Mouse (Mus musculus): ENCODE data around the gene Hlcs.

The Hlcs gene

DNA sequence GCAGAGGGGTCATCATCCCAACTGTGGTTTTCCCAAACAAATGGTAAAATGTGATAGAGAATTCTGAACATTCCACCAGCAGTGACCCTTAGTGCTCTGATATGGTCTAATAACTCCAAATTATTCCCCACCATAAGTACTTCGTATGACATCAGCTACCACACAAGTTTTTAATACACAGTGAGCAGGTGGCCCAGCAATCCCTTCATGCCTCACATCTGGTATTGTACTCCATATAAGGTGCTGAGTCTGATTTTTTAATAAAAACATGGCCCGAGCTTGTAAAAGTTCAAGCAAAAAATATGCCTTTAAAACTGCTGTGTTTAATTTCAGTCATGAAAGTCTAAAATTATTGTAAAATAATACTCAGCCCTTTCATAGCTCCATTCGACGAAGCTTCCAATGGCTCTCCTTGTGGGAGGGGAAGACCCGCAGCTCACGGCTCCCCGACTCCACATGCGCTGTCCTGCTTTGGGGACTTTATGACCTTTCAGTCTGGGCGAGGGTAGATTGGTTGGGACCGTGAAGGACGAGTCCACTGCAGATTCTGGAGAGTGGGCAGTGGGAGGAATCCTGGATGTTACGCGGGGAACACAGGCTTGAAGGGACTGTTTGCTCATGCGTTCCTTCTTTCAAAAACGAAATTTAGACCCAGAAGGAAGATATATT lies 102.5 kb downstream of the Hlcs start:
- DNase-seq (ENCODE audit: extremely low read depth, insufficient read length, low spot score): no peak

DNA sequence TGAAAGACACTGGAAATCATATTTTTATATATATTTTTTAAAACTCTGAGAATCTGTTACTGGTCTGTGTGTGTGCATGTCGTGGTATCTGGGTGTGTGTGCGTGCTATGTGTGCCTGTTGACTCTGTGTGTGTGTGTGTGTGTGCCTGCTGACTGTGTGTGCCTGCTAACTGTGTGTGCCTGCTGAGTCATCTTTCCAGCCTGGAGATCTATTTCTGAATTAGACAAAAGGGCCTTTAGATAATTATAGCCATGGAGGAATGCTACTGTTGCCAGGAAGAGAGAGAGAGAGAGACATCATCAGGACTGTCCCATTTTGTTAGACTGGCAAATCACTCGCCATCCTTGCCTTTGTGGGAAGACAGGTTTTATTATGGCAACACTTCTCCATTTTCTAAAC lies 103.7 kb downstream of the Hlcs start:
- DNase-seq (ENCODE audit: extremely low read depth, insufficient read length, low spot score): peak; percentile 44

DNA sequence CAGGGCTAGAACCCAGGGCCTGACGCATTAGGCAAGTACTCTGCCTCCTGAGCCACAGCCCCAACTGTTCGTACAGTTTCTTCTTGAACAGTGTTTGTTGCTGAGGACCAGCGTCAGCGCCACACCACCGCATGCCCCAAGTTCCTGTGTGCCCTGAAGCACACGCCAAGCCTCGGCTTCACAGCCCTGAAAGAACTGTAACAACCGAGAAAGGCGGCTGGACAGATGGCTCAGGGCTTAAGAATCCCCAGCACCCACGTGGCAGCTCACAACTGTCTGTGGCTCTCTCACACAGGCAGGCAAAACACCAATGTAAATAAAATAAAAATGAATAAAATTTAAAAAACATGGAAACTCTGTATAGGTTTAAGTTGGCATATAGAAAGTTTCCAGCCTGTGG lies 104.5 kb downstream of the Hlcs start:
- DNase-seq (ENCODE audit: extremely low read depth, insufficient read length, low spot score): peak; percentile 19

DNA sequence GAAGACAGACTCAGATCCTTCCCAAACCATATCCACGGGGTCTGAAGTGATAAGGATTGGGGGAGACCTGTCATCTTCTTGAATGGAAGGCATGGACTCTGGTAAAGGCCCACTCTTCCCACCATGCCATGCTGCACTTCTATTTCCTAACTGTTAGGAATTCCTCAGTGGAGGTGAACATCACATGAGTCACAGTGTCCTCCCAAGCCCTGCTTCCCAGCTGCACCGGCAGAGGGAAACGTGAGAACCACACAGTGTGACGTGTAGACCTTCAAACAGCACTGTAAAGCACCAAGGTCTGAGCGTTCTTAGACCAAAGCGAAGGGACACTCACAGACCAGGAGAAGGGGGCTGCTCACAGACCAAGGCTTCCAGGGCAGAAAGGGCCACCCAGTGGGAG lies 105.2 kb downstream of the Hlcs start:
- peak; percentile 38 for DNase-seq (ENCODE audit: extremely low read depth, insufficient read length, low spot score)

DNA sequence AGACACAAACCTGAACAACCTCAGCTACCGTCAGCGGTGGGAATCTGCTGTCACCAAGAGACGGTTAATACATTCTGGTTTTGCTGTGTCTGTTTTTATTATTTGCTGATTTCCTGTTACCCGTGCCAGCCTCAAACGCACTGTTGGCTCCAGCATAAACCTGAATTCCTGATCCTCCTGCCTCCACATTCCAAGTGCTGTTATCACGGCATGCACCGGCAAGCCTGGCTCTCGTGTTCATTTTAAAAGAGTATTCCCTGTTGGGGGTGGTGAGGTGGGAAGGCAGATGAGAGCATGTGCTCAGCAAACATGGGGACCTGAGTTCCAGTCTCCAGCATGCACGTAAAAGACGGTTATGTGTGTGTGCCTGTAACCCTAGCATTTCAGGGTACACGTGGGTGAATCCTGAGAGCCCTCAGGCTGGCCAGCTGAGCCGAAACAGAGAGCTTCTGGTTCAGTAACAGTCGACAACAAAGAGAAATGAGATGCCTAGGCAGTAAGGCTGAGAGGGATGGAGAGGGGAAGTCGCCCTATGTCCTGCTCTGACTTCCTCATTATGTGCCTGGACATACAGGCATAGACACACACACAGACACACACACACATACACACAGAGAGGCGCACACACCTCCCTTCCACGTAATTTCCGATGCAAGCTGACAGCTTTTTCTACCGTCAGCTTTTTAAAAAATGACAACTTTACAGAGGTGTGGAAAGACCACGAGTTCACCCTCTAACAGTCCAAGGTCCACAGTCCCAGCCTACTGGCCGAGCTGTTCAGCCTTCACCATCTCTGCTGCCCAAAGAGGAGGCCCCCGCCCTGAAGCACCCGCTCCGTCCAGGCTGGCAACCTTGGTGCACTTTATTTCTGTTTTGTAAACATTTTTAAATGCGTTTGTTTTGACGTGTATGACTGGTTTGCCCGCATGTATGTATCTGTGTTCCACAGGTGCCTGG lies 107.6 kb downstream of the Hlcs start:
- DNase-seq (ENCODE audit: extremely low read depth, insufficient read length, low spot score): no peak

DNA sequence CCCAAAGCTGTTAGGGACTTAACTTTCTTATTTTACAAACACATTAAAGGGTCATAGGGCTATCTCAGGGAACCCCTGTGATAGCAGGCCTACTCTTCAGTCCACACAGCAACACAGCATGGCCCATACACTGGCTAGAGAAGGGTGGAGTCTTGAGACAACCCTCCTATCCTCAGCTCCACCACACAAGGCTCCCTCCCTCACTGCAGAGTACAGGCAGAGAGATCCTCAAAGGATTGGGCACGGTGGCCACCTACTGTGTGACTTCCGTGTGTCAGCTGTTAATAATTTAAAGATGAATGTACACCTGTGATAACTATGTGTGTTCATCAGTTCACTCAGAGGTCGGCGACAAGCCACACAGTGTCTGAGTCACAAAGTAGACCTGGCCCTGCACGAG lies 112.0 kb downstream of the Hlcs start:
- no peak for DNase-seq (ENCODE audit: extremely low read depth, insufficient read length, low spot score)

DNA sequence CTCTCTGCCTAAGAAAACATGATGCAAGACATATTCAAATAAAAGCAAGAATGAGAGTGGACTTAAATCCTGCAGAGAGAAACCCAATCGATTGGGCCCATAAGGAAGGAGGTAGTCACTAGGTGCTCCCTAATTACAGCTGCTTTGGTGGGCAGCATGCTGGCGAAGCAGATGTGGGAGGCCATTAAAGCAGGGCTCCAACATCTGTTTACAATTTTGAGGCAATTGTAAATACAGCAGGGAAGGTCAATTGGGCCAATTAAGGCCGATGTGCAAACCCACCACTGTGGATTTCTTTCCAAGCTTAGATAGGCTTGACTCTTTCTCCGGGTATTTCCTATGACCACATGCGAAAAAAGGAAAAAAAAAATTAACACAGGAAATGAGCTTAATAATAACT lies 117.5 kb downstream of the Hlcs start:
- DNase-seq (ENCODE audit: extremely low read depth, insufficient read length, low spot score): no peak

DNA sequence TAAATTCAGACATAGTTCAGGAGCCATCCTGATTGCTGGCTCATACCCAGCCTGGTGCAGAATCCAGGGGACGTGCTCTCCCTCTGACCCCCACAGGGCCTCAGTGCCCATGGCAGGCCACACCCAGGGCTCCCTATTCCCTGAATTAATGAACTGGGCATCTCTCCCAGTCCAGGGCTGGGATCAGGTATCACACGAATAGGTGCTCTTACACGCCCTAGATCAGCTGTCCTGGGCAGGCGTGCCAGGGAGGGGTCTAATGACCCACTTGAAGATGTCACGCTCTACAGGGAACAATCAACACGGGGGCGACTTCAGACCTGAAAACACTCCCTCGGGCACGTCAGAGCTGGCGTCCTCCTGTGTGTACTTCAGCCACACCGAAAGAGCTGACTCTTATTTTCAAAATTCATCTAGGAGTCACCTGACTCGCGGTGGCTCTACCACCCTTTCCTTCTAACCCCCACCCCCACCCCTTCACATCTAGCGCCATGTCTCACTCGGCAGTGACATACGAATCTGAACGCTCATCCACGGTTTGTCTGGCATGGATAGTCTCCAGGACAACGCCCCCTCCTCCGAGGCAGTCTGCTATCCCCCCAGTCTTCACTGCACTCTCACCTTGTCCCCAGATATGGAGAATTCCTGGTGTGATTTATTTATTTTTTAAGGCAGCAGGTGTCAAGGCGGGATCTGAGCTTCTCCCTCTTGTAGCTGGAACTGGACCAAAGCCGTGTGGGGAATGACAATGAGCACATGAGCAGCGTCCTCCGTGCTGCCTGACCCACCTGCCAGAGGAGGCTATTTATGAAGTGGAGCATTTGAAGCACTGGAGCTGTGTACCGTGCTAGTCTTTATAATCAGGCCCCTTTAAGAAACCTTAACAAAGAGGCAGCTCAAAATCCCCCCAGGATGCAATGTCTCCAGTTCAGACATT lies 121.7 kb downstream of the Hlcs start:
- DNase-seq (ENCODE audit: extremely low read depth, insufficient read length, low spot score): no peak

DNA sequence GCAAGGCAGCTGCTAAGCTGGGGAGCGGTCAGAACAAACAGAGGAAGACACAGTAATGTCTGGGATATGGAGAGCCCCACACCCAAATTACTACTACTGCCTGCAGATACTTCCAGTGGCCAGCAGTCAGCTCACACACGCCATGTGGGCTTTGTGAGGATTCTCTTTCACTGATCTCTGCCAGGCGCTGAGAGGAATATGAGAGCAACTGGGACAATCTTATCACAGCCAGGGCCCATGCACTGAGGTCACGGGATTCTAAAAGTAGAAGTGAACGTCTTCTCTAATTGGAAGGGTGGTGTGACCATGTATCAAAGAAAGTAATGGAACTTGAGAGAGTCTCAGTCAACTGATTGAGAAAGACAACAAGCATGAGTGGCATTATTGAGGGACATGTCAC lies 123.1 kb downstream of the Hlcs start:
- DNase-seq (ENCODE audit: extremely low read depth, insufficient read length, low spot score): no peak

DNA sequence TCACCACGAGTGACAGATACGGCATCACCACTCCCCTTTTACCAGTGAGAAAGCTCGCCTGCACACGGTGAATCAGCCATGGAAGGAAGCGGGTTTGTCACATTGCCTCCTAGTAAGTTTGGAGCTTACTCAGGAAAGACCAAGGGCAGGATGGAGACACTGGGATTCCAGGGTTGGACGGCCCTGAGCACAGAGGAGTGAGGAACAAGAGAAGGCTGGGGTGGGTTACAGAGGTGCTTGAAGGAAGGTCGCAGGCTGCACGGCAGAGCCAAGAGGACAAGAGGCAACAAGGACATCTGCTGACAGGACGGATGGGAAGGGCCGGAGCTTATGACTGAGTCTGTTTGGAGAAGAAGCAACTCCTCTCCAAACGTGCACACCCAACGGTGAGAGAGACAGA lies 126.8 kb downstream of the Hlcs start:
- no peak for DNase-seq (ENCODE audit: extremely low read depth, insufficient read length, low spot score)

DNA sequence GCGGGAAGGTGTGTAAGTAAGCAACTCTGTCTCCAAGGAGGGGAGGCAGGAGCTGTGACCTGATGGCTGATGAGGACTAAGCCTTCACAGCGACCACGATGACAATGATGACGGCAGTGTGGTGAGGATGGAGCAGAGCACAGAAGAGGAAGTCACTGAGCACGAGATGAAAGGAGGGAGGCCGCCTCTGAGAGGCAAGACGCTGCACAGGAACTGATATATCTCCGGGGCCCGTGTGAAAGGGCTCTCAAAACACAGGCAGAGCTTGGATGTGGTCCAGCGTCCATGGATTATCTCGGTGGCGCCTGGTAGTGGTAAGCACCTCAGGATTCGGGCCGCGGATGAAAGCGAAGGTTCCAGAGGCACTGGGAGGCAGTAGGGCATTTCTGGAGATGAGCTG lies 127.9 kb downstream of the Hlcs start:
- no peak for DNase-seq (ENCODE audit: extremely low read depth, insufficient read length, low spot score)

DNA sequence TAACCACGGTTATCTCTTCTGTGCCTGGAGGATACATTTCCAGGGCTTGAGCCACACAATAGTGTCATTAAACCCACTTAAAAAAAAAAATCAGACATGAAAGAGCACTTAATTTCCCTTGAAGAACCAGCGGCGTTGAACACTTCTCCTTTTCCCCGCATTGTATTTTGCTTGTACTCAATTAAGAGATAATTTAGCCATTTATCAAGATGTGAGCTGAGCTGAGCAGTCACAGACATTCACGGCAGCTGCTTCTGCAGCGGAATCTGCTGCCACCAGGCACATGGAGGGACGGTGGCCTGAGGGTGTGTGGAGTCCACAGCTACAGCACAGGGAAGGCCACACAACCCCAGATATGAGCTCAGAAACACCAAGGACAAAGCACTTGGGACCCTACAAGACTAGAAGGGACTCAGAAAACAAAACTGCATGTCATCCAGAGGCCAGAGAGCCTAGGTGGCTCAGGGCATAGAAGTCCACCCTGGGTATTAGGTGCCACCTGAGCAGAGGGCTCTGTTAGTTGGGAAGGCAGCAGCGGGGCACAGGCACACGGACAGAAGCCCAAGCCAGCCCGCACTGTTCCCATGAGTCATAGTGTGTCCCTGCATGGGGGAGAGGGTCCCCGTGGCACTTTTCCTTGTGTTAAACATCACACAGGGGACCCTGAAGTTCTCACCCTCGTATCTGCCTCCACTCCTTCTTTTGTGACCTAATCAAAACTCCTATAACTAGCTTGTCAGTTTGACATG lies 133.1 kb downstream of the Hlcs start:
- no peak for DNase-seq (ENCODE audit: extremely low read depth, insufficient read length, low spot score)

DNA sequence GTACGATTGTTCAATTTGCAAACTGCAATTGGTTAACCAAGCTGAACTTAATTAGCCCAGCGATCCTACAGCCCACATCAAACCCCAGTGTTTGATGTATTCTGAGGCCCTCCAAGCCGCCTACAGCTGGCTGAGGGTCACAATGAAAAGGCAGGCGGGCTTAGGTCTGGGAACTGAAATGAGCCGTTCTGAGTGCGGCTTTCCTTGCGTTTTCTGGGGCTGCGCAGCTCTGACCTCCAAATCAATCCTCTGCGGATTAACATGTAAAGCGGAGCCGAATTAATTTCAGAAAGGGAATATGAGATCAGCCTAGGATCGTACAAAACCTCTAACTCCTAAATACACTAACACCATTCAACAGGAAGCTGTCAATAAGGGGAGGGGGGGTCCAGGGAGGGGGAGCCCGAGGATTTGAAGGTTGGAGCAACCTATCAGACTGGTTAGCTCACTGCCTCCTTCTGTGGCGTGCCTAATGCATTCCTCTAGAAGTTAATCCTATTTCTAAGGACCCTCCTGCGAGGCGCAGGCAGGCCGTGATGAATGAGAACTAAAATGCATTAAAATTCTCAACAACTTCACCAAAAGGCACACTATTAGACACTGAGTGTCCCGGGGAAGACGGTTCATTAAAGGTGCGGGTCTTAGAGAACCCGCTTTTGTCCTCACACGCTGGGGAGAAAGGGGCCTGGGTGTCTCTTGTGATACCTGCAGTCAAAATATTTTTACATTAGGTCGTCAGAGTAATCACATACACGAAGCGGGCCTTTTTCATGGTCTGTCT lies 133.8 kb downstream of the Hlcs start:
- DNase-seq (ENCODE audit: extremely low read depth, insufficient read length, low spot score): no peak

DNA sequence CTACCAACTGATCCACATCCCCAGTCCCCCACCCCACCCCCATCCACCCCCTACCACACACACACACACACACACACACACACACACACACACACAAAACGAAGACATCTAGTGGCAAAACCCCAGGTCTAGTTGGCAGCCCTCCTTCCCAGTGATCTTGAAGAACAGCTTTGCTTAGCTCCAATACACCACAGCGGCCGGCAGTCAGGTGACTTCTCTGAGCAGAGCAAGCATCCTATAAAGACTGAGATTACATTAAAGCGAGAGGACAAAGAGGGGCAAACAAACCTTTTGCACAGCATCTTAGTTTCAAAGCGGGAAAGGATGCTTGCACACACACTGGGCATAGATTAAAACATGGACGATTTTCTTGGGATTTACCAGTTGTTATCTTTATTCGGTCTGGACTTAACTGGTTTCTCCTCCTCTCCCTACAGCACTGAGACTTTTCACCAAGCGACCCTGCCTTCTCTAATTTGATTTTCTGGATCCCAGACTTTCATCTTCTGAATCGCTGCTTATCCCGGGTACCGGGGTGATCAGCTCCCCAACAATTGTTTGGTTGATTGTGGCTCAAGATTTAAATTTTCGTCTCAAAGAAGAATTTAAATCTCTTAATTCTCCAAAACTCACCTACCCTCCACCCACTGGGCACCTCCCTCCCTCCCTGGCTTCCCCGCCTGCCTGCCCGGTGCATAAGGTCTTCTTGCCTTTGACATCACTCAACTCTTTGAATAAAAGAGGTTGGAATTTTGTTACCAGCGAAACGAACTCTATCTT lies 134.7 kb downstream of the Hlcs start:
- no peak for DNase-seq (ENCODE audit: extremely low read depth, insufficient read length, low spot score)

DNA sequence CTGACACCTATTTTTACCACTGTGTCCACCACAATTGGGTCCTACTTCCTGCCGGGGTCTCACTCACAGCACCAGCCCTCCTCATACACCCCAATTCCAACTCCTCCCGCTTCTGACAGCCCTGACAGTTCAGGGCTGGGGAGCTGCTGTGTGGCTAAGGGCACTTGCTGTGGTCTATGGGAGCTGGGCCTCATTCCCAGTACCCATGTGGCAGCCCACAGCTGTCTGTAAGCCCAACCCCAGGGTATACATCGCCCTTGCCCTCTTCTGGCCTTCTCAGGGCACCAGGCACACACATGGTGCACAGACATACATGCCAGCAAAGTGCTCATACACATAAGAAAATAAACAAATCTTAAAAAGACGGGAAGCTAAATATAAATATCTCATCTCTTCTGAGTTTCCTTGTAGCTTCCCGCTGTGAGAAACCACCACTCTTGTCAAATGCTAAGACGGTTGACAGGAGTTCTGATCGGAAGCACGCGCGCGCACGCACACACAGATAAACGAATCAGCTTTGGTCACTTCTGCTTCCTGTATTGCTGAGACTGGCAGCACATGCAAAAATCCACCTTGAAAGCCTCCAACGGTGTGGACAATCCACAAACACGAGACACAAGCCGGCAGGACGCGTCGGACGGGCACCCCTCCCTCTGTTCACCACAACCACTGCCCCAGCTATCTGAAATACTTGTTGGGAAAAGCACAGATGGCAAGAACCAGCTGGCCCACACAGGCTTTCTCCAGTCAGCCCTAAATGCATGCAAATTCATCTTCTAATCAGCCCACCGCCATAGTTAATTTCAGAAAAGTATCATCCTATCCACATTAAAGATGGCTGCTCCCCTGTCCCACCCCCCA lies 136.1 kb downstream of the Hlcs start:
- DNase-seq (ENCODE audit: extremely low read depth, insufficient read length, low spot score): no peak

DNA sequence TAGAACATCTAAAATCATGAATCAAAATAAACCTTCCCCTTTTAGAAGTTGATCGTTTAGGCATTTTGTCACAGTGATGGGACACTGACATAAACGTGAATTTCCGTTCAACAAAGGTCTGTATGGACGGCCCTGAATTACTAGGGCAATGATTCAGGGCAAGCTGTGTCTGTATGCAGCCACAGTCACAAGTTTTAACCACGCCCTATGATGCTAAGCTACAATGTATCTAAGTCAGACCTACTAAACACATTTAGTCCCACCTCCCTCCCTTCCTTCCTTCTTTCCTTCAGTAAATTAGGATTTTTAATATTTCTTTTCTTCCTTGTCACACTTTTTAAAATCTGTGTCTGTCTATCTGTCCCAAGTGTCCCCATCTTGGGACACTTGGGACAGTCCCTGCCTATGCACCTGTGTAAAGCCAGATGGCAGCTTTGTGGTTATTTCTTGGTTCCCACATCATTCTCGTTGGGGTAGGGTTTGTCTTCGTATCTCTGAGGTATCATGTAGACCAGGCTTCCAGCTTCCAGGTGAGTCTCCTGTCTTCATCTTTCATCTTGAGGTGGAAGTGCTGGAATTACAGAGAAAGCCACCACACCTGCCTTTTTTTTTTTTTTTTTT lies 137.9 kb downstream of the Hlcs start:
- no peak for DNase-seq (ENCODE audit: extremely low read depth, insufficient read length, low spot score)

DNA sequence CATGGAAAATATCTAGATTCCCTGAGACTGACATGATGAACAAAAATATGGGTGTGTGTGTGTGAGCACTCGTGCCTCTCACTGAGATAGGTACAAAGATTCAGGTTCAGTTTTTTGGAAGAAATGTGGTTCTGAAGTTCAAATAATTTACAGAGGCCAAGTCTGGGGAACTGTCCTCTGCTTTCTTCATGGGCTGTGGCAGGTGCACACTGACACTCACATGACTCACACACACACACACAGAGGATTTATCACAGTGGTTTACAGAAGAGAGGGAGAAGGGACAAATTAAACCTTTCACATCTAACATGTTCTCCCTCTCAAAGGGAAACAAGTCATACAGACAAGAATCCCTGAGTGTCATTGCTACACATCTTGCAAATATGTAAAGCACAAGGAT lies 140.0 kb downstream of the Hlcs start:
- DNase-seq (ENCODE audit: extremely low read depth, insufficient read length, low spot score): no peak
